Mouse (Mus musculus) CD4-positive naive resting alpha-beta T cell, adult 76 days (primary cell): ENCODE data around the gene Scin. TPM values are rescaled to one million over a fixed set of nuclear protein-coding genes. Genes with fewer than 3 reads are reported as not detected.

Experiments used
- total RNA-seq: library from RNA; stranded (reverse); gene quantifications from one replicate; pipeline ENCODE4 v1.2.4, GENCODE M21; 2023

Scin gene
- not detected for total RNA-seq

GRCm38 (mm10) chr12:40133573-40134271 lies at the start of gene Scin:
TSS of gene Scin (minus strand) at chr12:40134228.

GRCm38 (mm10) chr12:40037876-40038463 lies 96.1 kb downstream of the Scin start, which contains the start of gene Arl4a:
TSS of gene Arl4a (minus strand) at chr12:40038025.

Other genes with a start within 250 kb of the Scin start
- 37.3 TPM for gene Arl4a, start 96.2 kb downstream of the Scin start, total RNA-seq
- gene Lsmem1, start 65.3 kb upstream of the Scin start, total RNA-seq, result 0.91 TPM
- 395 TPM for gene Ifrd1, start 114.3 kb upstream of the Scin start, total RNA-seq